Mouse (Mus musculus) gastrocnemius, adult 2 months (tissue): ENCODE measurements around the gene Dusp5. TPM values are rescaled to one million over a fixed set of nuclear protein-coding genes. Genes with fewer than 3 reads are reported as not detected.

Experiments used
- DNase-seq: peaks from one replicate; pipeline ENCODE4 v3.0.0; 2022
- H3K27ac ChIP-seq: fragments of 200-600 bp; 2 replicates; pipeline ENCODE4 v1.8.1; 2022; ENCODE audit warnings: mild to moderate bottlenecking
- H3K4me3 ChIP-seq: fragments of 200-600 bp; 2 replicates; pipeline ENCODE4 v1.8.1; 2022; ENCODE audit warnings: mild to moderate bottlenecking, moderate library complexity
- CTCF ChIP-seq: fragments of 200-600 bp; IDR thresholded peaks from 2 replicates; pipeline ENCODE4 v1.8.1; 2022; ENCODE audit warnings: antibody characterized with exemption, mild to moderate bottlenecking, moderate library complexity
- intact Hi-C: fragments of 180-260 bp; cut with DNase I; formaldehyde crosslinking; loops from one replicate; pipeline ENCODE4 v1.15.1; 2025
- total RNA-seq, 2 experiments: library from RNA; stranded (reverse); gene quantifications; 2 replicates each; pipeline ENCODE4 v1.2.3; 2021

The Dusp5 gene
- total RNA-seq, 2 experiments from 2014 or later: 0.86 to 1.2 TPM

GRCm38 (mm10) chr19:53527480-53527879, 1.4 kb upstream of the Dusp5 start:
- intact Hi-C loops: no loop called here
- no peak for DNase-seq
- Histone ChIP-seq H3K4me3 (no peak overlapping the region), H3K27ac (no peak overlapping the region)
- no peak for TF ChIP-seq CTCF

DNA sequence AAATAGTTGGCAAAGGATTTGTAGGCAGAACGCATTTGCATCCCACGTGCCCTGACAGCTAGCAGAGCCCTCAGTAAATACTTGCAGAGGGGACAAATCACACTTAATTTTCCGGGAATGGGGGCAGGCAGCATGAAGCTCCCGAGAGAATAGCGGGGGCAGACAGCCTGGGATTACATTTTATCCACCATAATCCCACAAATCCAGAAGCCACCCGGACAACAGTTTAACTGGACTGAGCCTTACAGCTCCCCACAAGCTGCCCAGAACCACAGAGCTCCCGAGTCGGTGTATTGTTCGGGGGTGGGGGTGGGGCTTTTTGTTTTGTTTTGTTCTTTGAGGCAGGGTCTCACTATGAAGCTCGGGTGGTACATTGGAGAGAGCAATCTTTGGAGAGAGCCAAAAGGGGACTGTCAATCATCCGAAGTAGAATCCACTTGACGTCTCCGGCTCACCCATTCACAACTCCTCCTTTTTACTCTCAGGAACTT, 733 bp upstream of the Dusp5 start:
- no peak for TF ChIP-seq CTCF
- peak overlapping the region; percentile 88 for H3K4me3 ChIP-seq
- intact Hi-C loops: no loop called here
- no peak for DNase-seq
- peak overlapping the region; percentile 89 for H3K27ac ChIP-seq

- no peak for DNase-seq
- TF ChIP-seq CTCF: no peak
- Histone ChIP-seq H3K4me3 (peak overlapping the region; percentile 88), H3K27ac (peak overlapping the region; percentile 89)
- intact Hi-C loops: no loop called here
Measured at GRCm38 (mm10) chr19:53529455-53529704, 471 bp downstream of the Dusp5 start.

DNA sequence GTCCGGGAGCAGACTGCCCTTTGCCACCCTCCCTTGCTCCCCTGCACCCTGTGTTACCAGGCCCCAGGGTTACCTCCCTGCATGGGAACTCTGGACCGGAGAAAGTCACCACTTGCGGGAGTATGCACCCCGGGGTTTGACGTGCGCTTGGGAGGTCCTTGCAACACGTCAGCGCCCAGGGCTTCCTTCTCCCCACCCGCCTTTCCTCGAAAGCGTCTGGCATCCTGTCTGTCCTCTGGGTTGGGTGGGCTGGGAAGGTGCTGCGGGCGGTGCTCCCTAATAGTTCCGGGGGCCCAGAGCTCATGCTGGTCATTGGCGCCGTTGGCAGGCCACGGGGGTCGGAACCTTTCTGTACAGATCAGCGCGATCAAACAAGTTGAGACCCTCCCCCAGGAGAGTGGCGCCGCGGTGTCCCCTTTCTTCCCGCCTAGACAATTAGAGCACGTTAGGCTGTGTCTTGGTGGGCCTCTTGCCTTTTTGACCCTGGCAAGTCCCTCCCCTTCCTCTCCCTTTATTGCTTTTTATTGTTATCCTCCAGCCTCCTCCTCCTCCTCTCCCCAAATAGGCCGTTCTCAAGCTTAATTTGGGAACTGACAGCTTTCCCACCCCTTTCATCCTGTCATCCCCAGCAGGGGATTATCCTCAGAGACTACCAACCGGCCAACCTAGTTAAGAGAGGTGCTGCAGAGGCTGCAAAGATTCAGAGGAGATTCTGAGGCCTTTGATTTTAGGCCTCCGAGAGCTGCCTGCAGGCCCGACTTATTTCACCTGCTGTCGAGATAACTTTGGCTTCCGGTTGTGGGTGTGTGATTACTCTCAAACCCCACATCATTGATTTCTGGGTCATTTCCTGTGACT, 1.0 kb downstream of the Dusp5 start:
- TF ChIP-seq CTCF: no peak
- Histone ChIP-seq H3K27ac (peak overlapping the region; percentile 89), H3K4me3 (peak overlapping the region; percentile 88)
- intact Hi-C loops: no loop called here
- no peak for DNase-seq

DNA sequence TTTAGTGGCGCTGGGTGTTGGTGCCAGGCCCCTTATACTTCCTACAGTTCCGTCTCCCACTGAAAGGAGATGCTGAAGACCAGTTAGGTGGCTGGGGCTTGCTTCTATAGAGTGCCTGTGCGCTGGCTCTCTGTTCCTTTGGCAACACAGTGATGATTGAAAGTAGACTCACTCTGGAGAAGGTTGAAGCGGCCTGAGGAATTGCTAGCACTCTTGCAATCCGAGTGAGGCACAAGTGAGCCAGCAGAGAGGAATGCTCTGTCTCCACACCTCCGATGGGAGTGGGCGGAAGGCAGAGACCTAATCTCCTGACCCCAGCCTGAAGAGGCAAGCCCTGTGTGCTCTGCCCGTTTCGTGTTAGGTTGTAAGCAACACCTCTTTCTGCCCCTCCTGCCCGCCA, 2.5 kb downstream of the Dusp5 start:
- no peak overlapping the region for H3K4me3 ChIP-seq
- no peak overlapping the region for H3K27ac ChIP-seq
- DNase-seq: no peak
- no peak for TF ChIP-seq CTCF
- intact Hi-C loops: no loop called here

- DNase-seq: no peak
- Histone ChIP-seq H3K27ac (no peak overlapping the region), H3K4me3 (no peak overlapping the region)
- TF ChIP-seq CTCF: no peak
- intact Hi-C loops: no loop called here
Measured at GRCm38 (mm10) chr19:53532021-53532420, 3.1 kb downstream of the Dusp5 start.

- DNase-seq: no peak
- intact Hi-C loops: no loop called here
- no peak for TF ChIP-seq CTCF
- H3K4me3 ChIP-seq: no peak overlapping the region
- no peak overlapping the region for H3K27ac ChIP-seq
Measured at GRCm38 (mm10) chr19:53532676-53533075, 3.8 kb downstream of the Dusp5 start.

GRCm38 (mm10) chr19:53533236-53533635, 4.3 kb downstream of the Dusp5 start:
- Histone ChIP-seq H3K4me3 (no peak overlapping the region), H3K27ac (no peak overlapping the region)
- no peak for TF ChIP-seq CTCF
- DNase-seq: no peak
- intact Hi-C loops: no loop called here

DNA sequence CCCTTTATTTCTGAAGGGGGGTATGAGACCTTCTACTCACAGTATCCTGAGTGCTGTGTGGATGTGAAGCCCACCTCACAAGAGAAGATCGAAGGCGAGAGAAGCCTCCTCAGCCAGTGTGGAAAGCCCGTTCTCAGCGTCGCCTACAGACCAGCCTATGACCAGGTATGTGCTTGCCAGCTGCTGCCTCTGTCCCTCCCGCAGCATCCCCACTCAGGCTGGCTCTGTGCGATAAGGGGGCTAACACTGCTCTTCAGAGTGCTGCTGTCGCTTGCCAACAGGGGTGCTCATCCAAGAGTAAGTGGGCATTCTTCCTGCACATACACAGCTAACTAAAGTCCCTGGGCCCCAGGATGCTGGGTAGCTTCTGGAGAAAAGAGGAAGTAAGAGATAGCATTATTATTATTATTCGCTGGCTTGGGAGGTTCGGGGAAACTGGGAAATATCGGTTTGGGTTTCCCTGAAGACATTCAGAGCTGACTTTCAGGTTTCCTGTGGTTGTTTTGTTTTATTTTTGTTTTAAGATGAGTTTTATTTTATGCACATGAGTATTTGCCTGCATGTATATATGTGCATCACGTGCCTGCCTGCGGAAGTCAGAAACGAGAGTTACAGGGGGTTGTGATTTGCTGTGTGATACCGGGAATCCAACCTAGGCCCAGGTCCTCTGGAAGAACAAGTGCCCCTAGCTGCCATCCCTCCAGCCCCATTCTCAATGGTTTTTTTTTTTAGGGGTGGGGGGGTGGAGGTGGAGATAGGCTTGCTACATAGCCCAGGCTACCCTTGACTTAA, 5.1 kb downstream of the Dusp5 start:
- Histone ChIP-seq H3K4me3 (no peak overlapping the region), H3K27ac (no peak overlapping the region)
- intact Hi-C loops: no loop called here
- no peak for TF ChIP-seq CTCF
- DNase-seq: no peak

- TF ChIP-seq CTCF: no peak
- H3K27ac ChIP-seq: no peak overlapping the region
- H3K4me3 ChIP-seq: no peak overlapping the region
- no peak for DNase-seq
- intact Hi-C loops: no loop called here
Measured at GRCm38 (mm10) chr19:53534757-53535410, 6.0 kb downstream of the Dusp5 start.

- DNase-seq: no peak
- Histone ChIP-seq H3K27ac (no peak overlapping the region), H3K4me3 (no peak overlapping the region)
- no peak for TF ChIP-seq CTCF
- intact Hi-C loops: no loop called here
Measured at GRCm38 (mm10) chr19:53535421-53535820, 6.5 kb downstream of the Dusp5 start.

DNA sequence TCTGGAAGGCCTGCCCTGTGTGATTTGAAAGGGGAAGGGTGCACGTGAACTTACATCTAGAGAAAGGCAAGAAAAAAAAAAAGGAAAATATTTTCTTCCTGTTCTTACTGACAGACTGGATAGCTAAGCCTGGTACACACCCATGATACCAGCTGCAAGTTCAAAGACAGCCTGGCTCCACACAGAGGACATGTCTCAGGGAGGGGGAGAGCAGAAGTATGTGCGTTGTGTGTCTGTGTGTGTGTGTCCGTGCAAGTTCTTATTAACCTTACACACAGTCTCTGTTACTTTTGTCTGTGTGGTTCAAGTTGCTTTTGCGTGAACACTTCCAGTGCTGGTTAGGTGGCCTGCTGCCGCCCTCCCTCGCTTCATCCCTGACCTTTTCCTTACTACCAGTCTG, 7.3 kb downstream of the Dusp5 start:
- intact Hi-C loops: no loop called here
- no peak for TF ChIP-seq CTCF
- DNase-seq: no peak
- Histone ChIP-seq H3K27ac (no peak overlapping the region), H3K4me3 (no peak overlapping the region)
